Mouse (Mus musculus) myocyte (in vitro differentiated cells): ENCODE results near the gene Rfx4.

ENCODE experiments used
- CEBPB ChIP-seq: IDR thresholded peaks from 2 replicates; pipeline ENCODE4 v1.6.1; 2011; ENCODE audit warnings: mild to moderate bottlenecking, moderate library complexity; ENCODE audit not compliant: poor library complexity, insufficient read depth, severe bottlenecking
- E2F4 ChIP-seq: IDR thresholded peaks from one replicate; pipeline ENCODE4 v1.6.1; 2011; ENCODE audit warnings: mild to moderate bottlenecking, control low read depth, moderate library complexity; ENCODE audit not compliant: insufficient read depth
- MYOD1 ChIP-seq, 3 experiments: IDR thresholded peaks; one replicate each; pipeline ENCODE4 v1.6.1; 2011; ENCODE audit warnings: control low read depth in 2 of 3, low read depth in 2 of 3, mild to moderate bottlenecking in 2 of 3, moderate library complexity in 1 of 3; ENCODE audit not compliant: insufficient read length in 2 of 3, control insufficient read depth in 1 of 3
- POLR2A ChIP-seq: IDR thresholded peaks from one replicate; pipeline ENCODE4 v1.6.1; 2011; ENCODE audit warnings: low read depth, mild to moderate bottlenecking, control low read depth, moderate library complexity; ENCODE audit not compliant: insufficient read length
- POLR2AphosphoS2 ChIP-seq: IDR thresholded peaks from one replicate; pipeline ENCODE4 v1.6.1; 2011; ENCODE audit warnings: low read depth, control low read depth; ENCODE audit not compliant: insufficient read length
- TCF12 ChIP-seq: IDR thresholded peaks from one replicate; pipeline ENCODE4 v1.6.1; 2011; ENCODE audit warnings: mild to moderate bottlenecking, control low read depth; ENCODE audit not compliant: poor library complexity, insufficient read depth, severe bottlenecking

GRCm38 (mm10) chr10:84773889-84774288 lies 18.0 kb downstream of the Rfx4 start:
- TF ChIP-seq MYOD1 (IDR thresholded peaks at IDR 0.05; ENCODE audit: control insufficient read depth in 1 of 3, insufficient read length in 2 of 3, low read depth in 2 of 3) (no peak), TCF12 (no peak), POLR2A (no peak), POLR2AphosphoS2 (no peak), E2F4 (no peak), CEBPB (no peak)
